Mouse (Mus musculus) kidney, adult 2 months (tissue): Measurements from ENCODE around the gene Sdhaf1. TPM values are rescaled to one million over a fixed set of nuclear protein-coding genes. Genes with fewer than 3 reads are reported as not detected.

ENCODE experiments used
- DNase-seq: peaks from one replicate; pipeline ENCODE4 v3.0.0; 2021
- H3K27ac ChIP-seq: fragments of 200-500 bp; 2 replicates; pipeline ENCODE4 v1.5.1; 2012; ENCODE audit warnings: low read depth, low read length, control low read depth, inconsistent platforms; ENCODE audit not compliant: insufficient read depth
- H3K27me3 ChIP-seq: fragments of 200-500 bp; replicated peaks from 2 replicates; pipeline ENCODE4 v1.6.1; 2012; ENCODE audit warnings: mild to moderate bottlenecking, moderate library complexity, low read length, inconsistent platforms; ENCODE audit not compliant: control insufficient read depth, insufficient read depth
- H3K36me3 ChIP-seq: fragments of 200-500 bp; 2 replicates; pipeline ENCODE4 v1.6.1; 2012; ENCODE audit warnings: mild to moderate bottlenecking, moderate library complexity, low read length, inconsistent platforms; ENCODE audit not compliant: control insufficient read depth, insufficient read depth
- H3K4me1 ChIP-seq: fragments of 200-500 bp; 2 replicates; pipeline ENCODE4 v1.6.1; 2011; ENCODE audit warnings: low read length; ENCODE audit not compliant: control insufficient read depth, insufficient read depth
- H3K4me3 ChIP-seq: fragments of 200-500 bp; 2 replicates; pipeline ENCODE4 v1.5.1; 2011; ENCODE audit warnings: mild to moderate bottlenecking, low read depth, low read length, control low read depth; ENCODE audit not compliant: insufficient read depth
- CTCF ChIP-seq: fragments of 200-500 bp; conservative IDR thresholded peaks from 2 replicates; pipeline ENCODE4 v1.5.1; 2011; ENCODE audit warnings: low read depth, mild to moderate bottlenecking, control low read depth, low read length, moderate library complexity, mixed read lengths; ENCODE audit not compliant: insufficient read depth, insufficient read length
- POLR2A ChIP-seq: fragments of 200-500 bp; IDR thresholded peaks from one replicate; pipeline ENCODE4 v1.6.1; 2011; ENCODE audit warnings: low read depth, low read length, control low read depth
- WGBS: fragments of 180-500 bp; shearing (Covaris S2); methylation state at CpG from one replicate; pipeline ENCODE4 v1.1.7; 2018; 5-methylcytosine and 5-hydroxymethylcytosine counted together
- polyA plus RNA-seq: library from polyadenylated mRNA; depleted of rRNA; stranded (reverse); fragments of >200 nt; gene quantifications from 2 replicates; pipeline ENCODE4 v1.2.3, GENCODE M21; 2012

The Sdhaf1 gene
- polyA plus RNA-seq, 1 experiment, result 26.4 TPM

DNA sequence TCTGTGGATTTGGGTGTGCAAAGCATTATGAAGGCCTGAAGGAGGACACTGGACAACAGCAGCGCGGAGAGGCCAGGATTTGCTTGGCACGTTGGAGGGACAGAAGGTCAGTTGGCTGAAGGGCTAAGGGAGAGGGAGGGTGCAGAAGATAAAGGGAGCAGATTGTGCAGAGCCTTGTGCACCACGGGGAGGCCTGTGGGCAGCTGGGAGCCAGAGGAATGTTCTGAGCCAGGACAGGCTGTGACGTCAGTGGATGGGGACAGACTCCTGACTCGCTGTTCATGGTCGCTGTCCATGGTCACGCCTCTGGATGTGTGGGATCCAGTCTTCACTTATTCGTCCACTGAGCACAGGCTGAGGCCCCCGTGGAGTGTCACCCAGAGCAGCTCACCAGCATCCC is 28.6 kb downstream of the Sdhaf1 start:
- Histone ChIP-seq H3K4me1 (no peaks in the 10 kb centered on the region), H3K27ac (no peak overlapping the region), H3K27me3 (no peaks in the 10 kb centered on the region), H3K36me3 (no peaks in the 10 kb centered on the region), H3K4me3 (no peak overlapping the region)
- DNase-seq, result no peak
- TF ChIP-seq CTCF, result no peak
- TF ChIP-seq POLR2A, result no peak
- 46% methylated on average over 10 of the region's 10 CpGs for WGBS

DNA sequence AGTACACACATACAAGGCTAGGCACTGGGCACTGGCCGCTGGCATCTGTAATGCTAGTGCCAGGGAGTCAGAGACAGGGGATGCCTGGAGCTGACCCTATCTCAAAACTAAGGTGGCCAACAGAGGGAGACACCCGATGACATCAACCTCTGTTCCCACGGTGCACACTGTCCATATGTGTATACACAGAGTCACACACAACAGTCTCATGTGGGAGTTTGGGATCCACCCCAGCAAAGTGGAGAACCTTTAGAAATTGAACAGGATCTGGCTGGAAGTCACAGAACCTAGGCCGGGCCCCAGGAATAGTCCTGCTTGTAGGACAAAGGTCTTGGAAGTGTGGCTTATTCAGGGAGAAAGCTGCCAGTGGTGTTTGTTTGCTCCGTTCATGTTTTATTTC is 29.4 kb downstream of the Sdhaf1 start:
- no peak for TF ChIP-seq CTCF
- TF ChIP-seq POLR2A, result no peak
- WGBS, result 82% methylated on average over 5 of the region's 5 CpGs
- Histone ChIP-seq H3K4me1 (no peaks in the 10 kb centered on the region), H3K27me3 (no peaks in the 10 kb centered on the region), H3K4me3 (no peak overlapping the region), H3K27ac (no peak overlapping the region), H3K36me3 (no peaks in the 10 kb centered on the region)
- DNase-seq, result no peak

DNA sequence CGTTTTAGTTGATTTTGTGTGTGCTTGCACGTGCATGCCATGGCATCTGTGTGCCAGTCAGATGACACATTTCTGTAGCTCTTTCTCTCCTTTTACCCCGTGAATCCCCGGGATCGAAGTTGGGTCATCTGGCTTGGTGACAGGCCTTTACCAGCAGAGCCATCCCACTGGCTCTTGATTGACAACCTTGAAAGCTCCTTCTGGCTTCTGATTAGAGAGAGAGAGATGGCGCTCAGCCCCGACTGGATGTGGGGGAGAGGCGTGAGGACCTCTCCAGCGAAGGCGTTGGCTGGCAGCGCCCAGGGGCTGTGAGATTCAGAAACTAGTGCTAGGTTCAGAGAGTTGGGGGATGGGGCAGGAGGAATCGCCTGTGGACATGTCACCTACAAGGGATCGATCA is 29.9 kb downstream of the Sdhaf1 start:
- no peaks in the 10 kb centered on the region for H3K36me3 ChIP-seq
- DNase-seq, result no peak
- H3K4me1 ChIP-seq, result no peaks in the 10 kb centered on the region
- 81% methylated on average over 13 of the region's 13 CpGs for WGBS
- no peaks in the 10 kb centered on the region for H3K27me3 ChIP-seq
- TF ChIP-seq CTCF (no peak), POLR2A (no peak)
- H3K27ac ChIP-seq, result no peak overlapping the region
- no peak overlapping the region for H3K4me3 ChIP-seq

DNA sequence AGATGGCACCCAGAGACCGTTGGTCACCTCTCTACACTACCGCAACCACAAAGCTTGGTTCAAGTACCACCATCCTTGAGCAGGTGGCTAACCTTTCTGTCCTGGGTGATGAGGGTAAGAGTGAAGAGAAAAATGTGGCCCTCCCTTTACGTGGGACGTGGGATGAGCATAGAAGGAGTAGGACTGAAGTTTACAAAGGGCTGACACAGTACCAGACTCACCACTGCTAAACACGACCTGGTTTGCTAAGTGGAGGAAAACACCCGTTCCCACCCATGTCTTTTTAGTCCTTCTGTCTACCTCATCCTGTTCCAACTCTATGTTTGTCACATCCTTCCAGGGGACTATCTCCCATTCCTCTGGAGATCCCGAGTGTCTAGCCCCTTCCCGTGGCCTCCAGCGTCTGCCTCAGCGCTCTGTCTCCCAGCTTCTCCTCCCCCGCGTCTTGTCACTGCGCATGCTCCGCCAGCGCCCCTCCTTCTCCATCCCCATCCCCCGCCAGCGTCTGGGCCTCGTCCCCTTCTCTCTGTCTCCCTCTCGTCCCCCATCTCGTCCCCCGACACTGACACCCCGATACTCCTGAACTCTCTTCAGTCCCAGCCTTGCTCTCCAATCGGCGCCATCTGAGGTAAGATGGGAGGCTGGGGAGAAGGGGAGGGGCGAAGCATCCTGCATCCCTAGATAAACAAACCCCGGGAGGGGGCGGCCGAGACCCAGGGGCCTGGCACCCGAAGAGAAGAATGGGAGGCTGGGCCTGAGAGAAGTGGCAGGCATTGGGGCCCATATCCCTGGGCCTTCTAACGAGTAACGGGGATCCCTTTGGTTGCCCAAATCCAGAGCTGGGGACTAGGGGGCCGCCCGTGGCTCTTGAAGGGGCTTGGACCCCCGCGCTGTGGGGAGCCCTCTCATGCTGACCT is 32.2 kb downstream of the Sdhaf1 start, which contains the start of gene Clip3:
TSS of gene Clip3 (plus strand) at position 514 of the 917 bp plus-strand sequence.
- DNase-seq, result peak; percentile 41
- Histone ChIP-seq H3K4me3 (peak within 1 kb of the TSS; percentile 70), H3K4me1 (no peaks in the 10 kb centered on the region), H3K27me3 (no peaks in the 10 kb centered on the region), H3K36me3 (no peaks in the 10 kb centered on the region), H3K27ac (no peak within 1 kb of the TSS)
- TF ChIP-seq CTCF, result no peak
- TF ChIP-seq POLR2A, result no peak
- WGBS, result 10% methylated on average over 35 of the region's 35 CpGs

DNA sequence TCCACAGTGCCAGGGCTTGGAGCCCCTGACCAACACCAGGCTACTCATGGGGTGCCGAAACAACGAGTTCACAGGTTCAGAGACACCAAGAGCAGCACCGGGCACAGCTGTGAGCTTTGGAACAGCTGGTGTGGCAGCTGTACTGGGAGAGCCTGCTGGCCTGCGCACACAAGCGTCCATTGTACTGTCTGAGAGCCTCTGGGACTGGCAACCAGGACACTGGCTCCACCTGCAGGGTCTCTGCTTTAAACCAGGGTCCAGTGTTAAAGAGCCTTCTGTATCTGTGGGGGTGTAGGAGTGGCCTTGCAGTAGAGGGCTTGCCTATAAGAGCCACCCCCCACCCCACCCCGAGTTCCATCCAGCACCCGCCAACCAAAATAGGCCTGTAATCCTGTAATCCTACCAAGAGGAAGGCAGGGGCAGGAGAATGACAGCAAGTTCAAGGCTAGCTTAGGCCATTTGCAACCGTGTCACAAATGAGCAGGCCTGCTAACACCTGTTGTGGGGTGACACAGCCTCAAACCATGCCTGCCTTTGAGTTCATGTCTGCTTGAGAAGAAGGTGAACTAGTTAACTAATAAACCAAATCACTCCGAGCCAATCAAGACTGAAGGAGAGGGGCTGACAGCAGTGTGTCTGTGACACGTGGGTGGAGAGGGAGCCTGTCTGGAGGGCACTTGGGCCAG is 33.8 kb downstream of the Sdhaf1 start:
- no peak for DNase-seq
- TF ChIP-seq CTCF (no peak), POLR2A (no peak)

DNA sequence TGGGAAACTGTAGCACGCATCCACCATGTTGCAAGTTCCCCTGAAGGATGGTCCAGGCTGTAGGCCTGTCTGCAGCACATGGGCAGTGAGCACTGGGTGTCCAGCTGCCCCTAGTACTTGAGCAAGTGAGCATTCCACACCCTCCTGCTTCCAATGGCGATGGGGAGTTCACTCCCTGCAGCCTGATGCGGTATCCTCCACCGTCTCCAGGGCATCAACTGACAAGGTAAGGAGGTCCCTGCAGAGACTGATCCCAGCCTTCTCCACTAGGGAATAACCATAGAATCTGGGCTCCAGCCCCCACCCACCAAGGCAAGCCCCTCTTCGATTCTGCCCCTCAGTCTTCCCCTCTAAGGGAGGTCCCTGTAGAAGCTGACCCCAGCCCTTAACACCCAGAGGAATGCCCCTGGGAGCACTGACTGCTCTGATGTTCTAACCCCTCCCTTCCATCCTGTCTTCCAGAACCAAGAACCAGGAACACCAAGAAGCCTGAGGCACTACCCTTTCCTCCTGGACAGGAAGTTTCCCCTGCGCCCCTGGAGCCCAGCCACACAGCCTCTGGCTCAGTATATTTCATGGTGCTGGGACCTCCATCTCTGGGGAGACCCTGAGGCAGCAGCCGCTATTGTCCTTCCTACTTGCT is 34.5 kb downstream of the Sdhaf1 start:
- no peak overlapping the region for H3K27ac ChIP-seq
- no peaks in the 10 kb centered on the region for H3K27me3 ChIP-seq
- no peak overlapping the region for H3K4me3 ChIP-seq
- TF ChIP-seq POLR2A (no peak), CTCF (no peak)
- no peaks in the 10 kb centered on the region for H3K36me3 ChIP-seq
- WGBS, result 71% methylated on average over 7 of the region's 7 CpGs
- no peaks in the 10 kb centered on the region for H3K4me1 ChIP-seq
- no peak for DNase-seq

More for the DNA sequence above, 33.8 kb downstream of the Sdhaf1 start:
- Histone ChIP-seq H3K27me3 (no peaks in the 10 kb centered on the region), H3K4me3 (no peak overlapping the region), H3K4me1 (no peaks in the 10 kb centered on the region), H3K36me3 (no peaks in the 10 kb centered on the region), H3K27ac (no peak overlapping the region)
- 66% methylated on average over 10 of the region's 10 CpGs for WGBS
